Mouse (Mus musculus) spleen, adult 12 weeks (tissue): Measurements from ENCODE around the gene Scamp1.

Source experiments
- DNase-seq: peaks from one replicate; pipeline ENCODE4 v3.0.0; 2022; ENCODE audit warnings: low spot score

Gene Scamp1

GRCm38 (mm10) chr13:94177148-94177547 is 108.5 kb downstream of the Scamp1 start:
- DNase-seq = peak; percentile 25

DNA sequence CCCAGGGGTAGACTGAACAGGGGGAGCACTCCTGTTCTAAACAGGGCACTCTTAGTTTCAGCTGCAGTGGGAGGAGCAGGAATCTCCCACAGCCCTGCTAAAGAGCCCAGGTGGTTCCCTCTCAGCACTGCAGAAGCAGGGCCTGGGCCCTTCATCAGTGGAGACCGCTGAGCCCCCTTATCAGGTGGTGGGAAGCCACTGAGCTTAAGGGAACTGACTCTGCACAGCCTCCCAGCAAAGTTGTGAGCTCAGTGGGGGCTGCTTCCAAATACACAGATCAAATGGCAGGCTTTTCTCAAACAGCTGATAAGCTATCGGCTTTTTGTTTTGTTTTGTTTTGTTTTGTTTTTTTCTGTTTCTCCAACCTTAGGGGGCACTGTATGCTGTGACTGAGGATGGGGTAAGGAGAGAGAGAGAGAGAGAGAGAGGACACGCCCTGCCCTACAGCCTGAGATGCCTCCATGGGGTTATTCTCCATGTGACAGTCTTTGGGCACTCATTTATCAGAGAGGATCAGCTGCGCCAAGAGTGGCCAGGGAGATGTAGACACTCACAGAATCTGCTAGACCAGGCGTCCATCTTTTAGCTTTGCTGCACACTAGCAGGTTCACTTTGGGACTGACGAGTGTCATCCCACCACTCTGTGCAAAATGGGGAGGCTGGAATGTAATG is 110.1 kb downstream of the Scamp1 start:
- peak; percentile 9 for DNase-seq

DNA sequence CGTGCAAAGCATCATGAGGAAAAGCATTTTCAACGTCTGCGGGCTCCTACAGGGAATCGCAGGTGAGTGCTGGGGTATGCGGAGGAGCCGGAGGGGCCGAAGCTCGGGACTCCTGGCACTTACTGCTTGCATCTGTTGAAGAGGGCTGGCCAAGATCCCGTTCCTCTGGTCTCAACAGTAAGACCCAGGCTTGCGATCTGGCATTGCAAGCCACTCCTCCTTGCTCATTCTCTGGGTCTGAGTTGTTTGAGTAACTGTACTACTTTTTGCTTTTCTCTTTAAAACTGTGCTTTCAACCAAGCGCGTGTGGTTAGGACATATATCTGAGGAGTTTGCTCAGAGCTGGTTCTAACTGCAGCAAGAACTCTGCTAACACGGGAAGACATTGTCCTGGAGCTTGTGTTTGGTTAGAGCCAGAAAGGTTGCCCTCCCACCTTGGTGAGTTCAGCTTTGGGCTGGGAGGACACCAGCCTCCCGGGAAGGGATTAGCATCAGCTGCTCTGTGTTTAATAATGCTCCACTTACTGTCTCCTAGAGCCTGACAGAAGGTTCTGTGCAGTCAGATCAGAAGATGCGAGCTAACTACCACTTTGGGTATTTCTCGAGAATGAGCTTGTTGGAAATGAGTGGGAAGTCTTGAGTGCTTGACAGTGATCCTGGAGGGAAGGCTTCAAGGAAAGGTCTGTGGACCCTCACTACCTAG is 110.9 kb downstream of the Scamp1 start:
- no peak for DNase-seq

DNA sequence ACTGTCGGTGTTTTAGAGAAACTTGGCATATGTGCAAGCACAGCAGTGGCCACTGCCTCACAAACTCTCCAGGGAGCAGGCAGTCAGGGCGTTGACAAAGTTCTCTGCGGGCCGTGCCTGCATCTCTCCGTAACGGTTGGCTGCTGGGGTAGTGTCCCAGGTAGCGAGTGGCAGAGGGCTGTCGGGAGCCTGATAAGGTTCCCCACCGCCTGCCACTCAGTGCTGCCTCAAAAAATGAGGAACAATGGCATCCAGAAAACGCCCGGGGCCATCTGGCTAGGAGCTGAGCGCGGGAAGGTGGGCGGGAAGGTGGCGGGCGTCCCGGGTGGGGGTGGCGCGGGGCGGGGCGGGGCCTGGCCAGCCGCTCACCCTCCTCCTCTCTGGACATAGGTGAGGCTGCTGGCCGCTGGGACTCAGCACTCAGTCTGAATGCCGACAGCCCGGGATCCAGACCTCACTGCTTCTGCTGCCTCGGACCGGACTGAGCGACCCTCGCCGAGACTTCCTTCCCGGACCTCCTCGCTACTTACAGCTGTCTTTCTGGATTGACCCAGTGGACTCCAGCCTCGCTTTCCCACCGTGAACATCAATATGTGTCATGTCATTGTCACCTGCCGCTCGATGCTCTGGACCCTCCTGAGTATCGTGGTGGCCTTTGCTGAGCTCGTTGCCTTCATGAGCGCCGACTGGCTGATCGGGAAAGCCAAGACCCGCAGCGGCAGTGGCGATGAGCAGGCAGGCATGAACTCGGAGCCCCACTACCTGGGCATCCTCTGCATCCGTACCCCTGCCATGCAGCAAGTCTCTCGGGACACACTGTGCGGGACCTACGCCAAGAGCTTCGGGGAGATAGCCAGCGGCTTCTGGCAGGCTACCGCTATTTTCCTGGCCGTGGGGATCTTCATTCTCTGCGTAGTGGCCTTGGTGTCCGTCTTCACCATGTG is 111.8 kb downstream of the Scamp1 start:
- DNase-seq = peak; percentile 18

GRCm38 (mm10) chr13:94172533-94173310 is 112.9 kb downstream of the Scamp1 start:
- DNase-seq = no peak

GRCm38 (mm10) chr13:94171612-94172011 is 114.0 kb downstream of the Scamp1 start:
- DNase-seq = no peak

GRCm38 (mm10) chr13:94169325-94169916 is 116.2 kb downstream of the Scamp1 start:
- DNase-seq = no peak

- no peak for DNase-seq
Measured at GRCm38 (mm10) chr13:94168319-94168718, 117.3 kb downstream of the Scamp1 start.

DNA sequence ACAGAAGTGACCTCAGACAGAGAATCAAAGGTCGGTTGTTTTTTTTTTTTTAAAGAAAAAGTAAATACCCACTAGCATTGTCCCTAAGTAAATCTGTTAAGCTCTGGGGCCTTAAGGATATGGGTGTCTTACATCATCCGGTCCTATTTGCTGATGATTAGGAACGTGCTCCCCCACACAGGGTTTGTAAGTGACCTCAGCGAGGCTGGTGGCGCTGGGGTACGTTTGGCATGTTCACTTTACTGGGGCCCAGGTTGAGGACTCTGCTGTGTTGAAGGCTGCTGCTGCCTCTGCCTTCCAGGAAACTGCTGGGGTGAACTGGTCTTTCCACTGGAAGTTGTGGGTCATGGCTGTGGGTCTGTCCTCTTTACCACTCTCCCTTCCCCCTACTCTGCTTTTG is 121.2 kb downstream of the Scamp1 start:
- no peak for DNase-seq

DNA sequence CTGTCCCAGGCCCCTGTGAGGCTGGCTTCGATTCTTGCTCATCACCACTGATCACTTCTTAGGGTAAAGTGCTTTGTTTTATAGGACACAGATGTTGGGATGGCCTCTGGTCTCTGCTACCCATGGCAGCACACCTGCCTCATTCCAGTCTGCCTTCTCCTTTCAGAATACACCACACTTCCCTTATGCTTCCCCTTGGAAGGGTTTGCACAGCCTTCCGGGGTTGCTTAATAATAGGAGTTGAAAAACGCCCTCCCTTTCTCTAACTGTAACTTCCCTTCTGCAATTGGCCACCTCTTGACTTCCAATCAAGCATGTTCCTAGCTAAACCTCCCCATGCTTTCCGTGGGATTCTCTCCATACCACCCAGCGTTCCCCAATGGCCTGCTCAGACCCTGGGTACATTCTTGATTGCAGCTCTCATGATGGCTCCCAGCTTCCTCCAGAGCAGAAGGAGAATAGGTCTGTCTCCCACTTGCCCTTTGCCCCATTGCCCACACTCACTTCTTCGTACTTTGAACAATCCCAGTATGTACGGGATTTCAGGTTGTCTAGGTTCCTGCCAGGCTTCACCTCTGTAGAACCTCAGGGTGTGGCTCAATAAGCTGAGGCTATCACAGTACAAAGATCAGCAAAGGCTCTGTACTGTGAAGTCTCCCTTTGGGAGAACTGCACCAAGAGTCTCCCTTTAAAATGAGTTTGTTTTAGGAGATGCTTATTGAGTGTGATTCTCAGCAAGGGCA is 126.0 kb downstream of the Scamp1 start:
- DNase-seq = no peak

GRCm38 (mm10) chr13:94158864-94159477 is 126.7 kb downstream of the Scamp1 start:
- DNase-seq = no peak

DNA sequence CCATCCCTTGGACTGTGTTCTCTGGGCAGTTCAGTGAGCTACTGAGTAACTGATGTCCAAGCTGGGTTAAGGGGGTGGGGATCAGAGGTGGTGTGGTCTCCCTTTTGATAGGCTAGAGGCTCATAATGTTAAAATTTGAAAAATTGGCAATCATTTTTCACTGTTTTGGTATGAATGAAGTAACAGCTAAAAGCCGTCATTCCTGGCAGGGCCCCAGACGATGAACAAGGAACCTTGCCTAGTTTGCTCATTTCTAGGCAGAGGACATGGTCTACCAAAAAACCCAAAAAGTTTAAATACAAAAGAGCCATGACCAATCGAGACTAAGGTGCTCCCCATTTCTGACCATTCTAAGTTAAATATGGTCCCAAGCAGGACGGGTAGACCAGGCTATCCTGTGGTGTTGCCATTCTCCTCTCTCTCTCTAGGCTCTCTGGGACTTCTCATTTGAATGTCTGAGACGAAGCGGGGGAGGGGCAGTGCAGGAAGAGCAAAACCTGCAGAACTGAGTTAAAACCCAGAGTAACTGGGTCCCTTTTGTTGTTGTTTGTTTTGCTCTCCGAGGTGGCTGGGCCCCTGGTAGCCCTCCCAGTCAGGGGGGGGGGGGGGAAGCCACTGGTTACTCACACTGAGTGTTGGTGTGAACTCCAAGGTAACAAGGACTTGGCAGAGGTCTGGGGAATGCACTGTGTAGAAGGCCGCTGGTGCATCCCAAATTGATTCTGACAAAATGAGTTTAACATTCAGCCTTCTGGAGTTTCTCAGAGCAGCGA is 129.8 kb downstream of the Scamp1 start:
- no peak for DNase-seq

GRCm38 (mm10) chr13:94154512-94155296 is 131.0 kb downstream of the Scamp1 start:
- DNase-seq = no peak

GRCm38 (mm10) chr13:94153658-94154057 is 132.0 kb downstream of the Scamp1 start:
- DNase-seq = no peak

- DNase-seq = no peak
Measured at GRCm38 (mm10) chr13:94152836-94153235, 132.8 kb downstream of the Scamp1 start.
